Mouse (Mus musculus): ENCODE results near the gene Antxr2. TPM values are rescaled to one million over a fixed set of nuclear protein-coding genes. Genes with fewer than 3 reads are reported as not detected.

The Antxr2 gene
- total and polyA plus RNA-seq, 3 experiments, result 28.1 to 78.9 (median 70.7) TPM

DNA sequence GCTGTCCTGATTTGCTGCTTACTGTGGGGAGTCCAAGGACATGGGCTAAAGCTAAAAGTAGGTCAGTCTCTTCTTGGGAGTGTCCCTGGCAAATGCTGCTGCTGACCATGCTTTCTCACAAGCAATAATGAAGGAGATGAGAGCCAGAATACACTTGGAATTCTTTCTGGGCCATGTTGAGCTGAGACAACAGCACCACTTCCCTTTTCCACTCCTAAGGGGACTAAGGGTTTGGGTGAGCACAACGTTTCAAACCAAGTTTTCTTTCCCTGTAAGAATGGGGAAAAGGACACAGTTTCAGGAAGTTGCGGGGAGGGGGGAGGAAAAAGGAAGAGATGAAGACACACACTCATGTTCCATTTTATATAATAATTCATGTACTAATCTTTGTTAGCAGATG, 3.4 kb upstream of the Antxr2 start:
- H3K27ac ChIP-seq, result no peak overlapping the region
- H3K9ac ChIP-seq (ENCODE audit: low read depth, low read length), result no peak overlapping the region
- DNase-seq, result no peak
- H3K4me1 ChIP-seq (ENCODE audit: control insufficient read depth, insufficient read depth, low read length), result no peaks in the 10 kb centered on the region
- 61% methylated on average over 2 of the region's 2 CpGs for WGBS
- no peaks in the 10 kb centered on the region for H3K27me3 ChIP-seq (ENCODE audit: control insufficient read depth, insufficient read depth, low read length)
- intact Hi-C loops (cut with DNase I), result loop anchor here (5.0 kb wide), 1 partner anchor 133 kb away; the partner anchor contains the start of gene Prdm8
- no peak overlapping the region for H3K4me3 ChIP-seq
- no peaks in the 10 kb centered on the region for H3K36me3 ChIP-seq (ENCODE audit: control insufficient read depth, insufficient read depth, low read length)
- TF ChIP-seq POLR2A (IDR thresholded peaks at IDR 0.05; ENCODE audit: insufficient read depth, low read depth, low read length) (no peak), EP300 (IDR thresholded peaks at IDR 0.05; ENCODE audit: insufficient read depth, low read depth, low read length) (no peak), CTCF (IDR thresholded peaks at IDR 0.05) (no peak)
- no peaks in the 10 kb centered on the region for H3K79me2 ChIP-seq (replicated peaks; ENCODE audit: control insufficient read depth, insufficient read depth, low read length)

- Histone ChIP-seq H3K4me1 (ENCODE audit: control insufficient read depth, insufficient read depth, low read length) (no peaks in the 10 kb centered on the region), H3K27me3 (ENCODE audit: control insufficient read depth, insufficient read depth, low read length) (no peaks in the 10 kb centered on the region), H3K27ac (no peak overlapping the region), H3K36me3 (ENCODE audit: control insufficient read depth, insufficient read depth, low read length) (peaks cover 1% of the 10 kb centered on the region; the same call in 1 of the 2 replicates), H3K9ac (ENCODE audit: low read depth, low read length) (no peak overlapping the region), H3K79me2 (replicated peaks; ENCODE audit: control insufficient read depth, insufficient read depth, low read length) (no peaks in the 10 kb centered on the region), H3K4me3 (no peak overlapping the region)
- TF ChIP-seq CTCF (IDR thresholded peaks at IDR 0.05), result no peak
- no peak for DNase-seq
- intact Hi-C loops (cut with DNase I), result loop anchor here (5.0 kb wide), 1 partner anchor 134 kb away; the partner anchor contains the start of gene Prdm8
- WGBS, result 68% methylated on average over 7 of the region's 7 CpGs
These were observed 2.1 kb upstream of the Antxr2 start for GRCm38 (mm10) chr5:98032803-98033420.

GRCm38 (mm10) chr5:98030091-98030901, 547 bp downstream of the Antxr2 start:
- Histone ChIP-seq H3K4me1 (ENCODE audit: control insufficient read depth, insufficient read depth, low read length) (peaks cover 3% of the 10 kb centered on the region), H3K36me3 (ENCODE audit: control insufficient read depth, insufficient read depth, low read length) (peaks cover 9% of the 10 kb centered on the region), H3K9ac (ENCODE audit: low read depth, low read length) (peak overlapping the region; percentile 82), H3K27me3 (ENCODE audit: control insufficient read depth, insufficient read depth, low read length) (no peaks in the 10 kb centered on the region), H3K79me2 (replicated peaks; ENCODE audit: control insufficient read depth, insufficient read depth, low read length) (no peaks in the 10 kb centered on the region), H3K4me3 (peak overlapping the region; percentile 90), H3K27ac (peak overlapping the region; percentile 95)
- intact Hi-C loops (cut with DNase I), result loop anchor here (5.0 kb wide), 1 partner anchor 137 kb away; the partner anchor contains the start of gene Prdm8
- TF ChIP-seq POLR2A (IDR thresholded peaks at IDR 0.05; ENCODE audit: insufficient read depth, low read depth, low read length) (no peak), CTCF (IDR thresholded peaks at IDR 0.05) (no peak), EP300 (IDR thresholded peaks at IDR 0.05; ENCODE audit: insufficient read depth, low read depth, low read length) (no peak)
- DNase-seq, result peak; percentile 77 to 82
- WGBS, result under 1% methylated on average over 36 of the region's 36 CpGs

DNA sequence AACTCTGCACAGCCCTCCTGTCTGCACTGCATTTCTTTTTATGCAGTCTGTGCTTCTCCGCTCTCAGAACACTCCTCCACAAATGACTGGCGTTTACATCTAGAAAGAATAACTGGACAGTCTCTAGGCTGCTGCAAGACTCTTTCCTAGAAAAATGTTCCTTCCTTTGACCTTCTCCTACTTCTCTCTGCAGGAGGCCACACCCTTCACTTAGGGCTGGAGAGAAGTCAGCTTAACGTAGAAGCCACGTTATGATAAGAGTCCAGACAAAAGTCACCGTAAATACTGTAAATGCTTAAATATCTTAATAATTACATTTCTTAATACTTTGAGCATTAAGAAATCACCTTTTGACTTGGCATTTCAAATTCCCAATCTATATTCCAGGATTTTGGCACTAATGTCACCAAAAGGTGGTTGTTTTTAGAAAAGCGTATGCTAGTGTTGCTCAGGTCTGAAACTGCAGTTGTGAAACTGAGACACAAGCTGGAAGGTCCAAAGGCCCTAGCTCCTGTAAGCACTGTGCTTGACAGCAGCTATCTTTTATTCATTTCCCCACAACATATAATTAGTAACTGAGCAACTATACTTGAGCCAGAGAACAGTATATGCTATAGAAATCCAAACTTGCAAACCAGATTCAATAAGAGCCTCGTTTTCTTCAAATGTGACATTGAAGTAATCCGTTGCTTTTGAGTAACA, 3.0 kb downstream of the Antxr2 start:
- Histone ChIP-seq H3K36me3 (ENCODE audit: control insufficient read depth, insufficient read depth, low read length) (peaks cover 11% of the 10 kb centered on the region), H3K27ac (peak overlapping the region; percentile 67), H3K4me3 (peak overlapping the region; percentile 12; the same call in 1 of the 2 replicates)

DNA sequence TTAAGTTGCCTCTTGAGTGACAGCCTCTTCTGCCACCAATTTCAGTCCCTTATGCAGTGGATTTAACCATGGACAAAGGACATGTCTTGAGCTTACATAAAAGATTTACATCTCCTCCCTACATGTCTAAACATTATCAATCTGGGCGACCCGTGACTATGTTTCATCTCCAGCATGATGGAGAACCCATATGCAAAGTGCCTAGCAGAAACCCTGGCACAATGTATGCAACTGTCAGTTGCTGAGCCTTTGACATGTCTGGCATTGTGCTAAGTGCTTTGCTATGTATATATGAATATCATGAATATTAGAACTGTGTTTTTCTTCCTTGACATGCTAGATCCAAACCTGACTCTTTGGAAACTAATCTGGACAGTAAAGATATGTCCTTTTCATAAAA, 4.9 kb downstream of the Antxr2 start:
- intact Hi-C loops (cut with DNase I), result no loop called here
- TF ChIP-seq POLR2A (IDR thresholded peaks at IDR 0.05; ENCODE audit: insufficient read depth, low read depth, low read length) (no peak), CTCF (IDR thresholded peaks at IDR 0.05) (no peak), EP300 (IDR thresholded peaks at IDR 0.05; ENCODE audit: insufficient read depth, low read depth, low read length) (no peak)
- Histone ChIP-seq H3K9ac (ENCODE audit: low read depth, low read length) (no peak overlapping the region), H3K79me2 (replicated peaks; ENCODE audit: control insufficient read depth, insufficient read depth, low read length) (no peaks in the 10 kb centered on the region), H3K27ac (no peak overlapping the region), H3K4me1 (ENCODE audit: control insufficient read depth, insufficient read depth, low read length) (peaks cover 3% of the 10 kb centered on the region), H3K27me3 (ENCODE audit: control insufficient read depth, insufficient read depth, low read length) (no peaks in the 10 kb centered on the region), H3K4me3 (no peak overlapping the region), H3K36me3 (ENCODE audit: control insufficient read depth, insufficient read depth, low read length) (peaks cover 13% of the 10 kb centered on the region)
- WGBS, result 91% methylated on average over 2 of the region's 2 CpGs
- no peak for DNase-seq

More for the DNA sequence above, 3.0 kb downstream of the Antxr2 start:
- no peak for DNase-seq
- no peaks in the 10 kb centered on the region for H3K79me2 ChIP-seq (replicated peaks; ENCODE audit: control insufficient read depth, insufficient read depth, low read length)
- no peak overlapping the region; the same call in 1 of the 2 replicates for H3K9ac ChIP-seq (ENCODE audit: low read depth, low read length)
- TF ChIP-seq POLR2A (IDR thresholded peaks at IDR 0.05; ENCODE audit: insufficient read depth, low read depth, low read length) (no peak), EP300 (IDR thresholded peaks at IDR 0.05; ENCODE audit: insufficient read depth, low read depth, low read length) (no peak), CTCF (IDR thresholded peaks at IDR 0.05) (no peak)
- peaks cover 3% of the 10 kb centered on the region for H3K4me1 ChIP-seq (ENCODE audit: control insufficient read depth, insufficient read depth, low read length)
- H3K27me3 ChIP-seq (ENCODE audit: control insufficient read depth, insufficient read depth, low read length), result no peaks in the 10 kb centered on the region
- 33% methylated on average over 8 of the region's 8 CpGs for WGBS
- intact Hi-C loops (cut with DNase I), result no loop called here

Measured in heart, adult 2 months (tissue).